Mouse (Mus musculus): ENCODE results near the gene Hoxb3.

Gene Hoxb3

GRCm38 (mm10) chr11:96302381-96303150, 20.6 kb upstream of the Hoxb3 start:
- no peak for DNase-seq (ENCODE audit: low read depth, low spot score)

GRCm38 (mm10) chr11:96303151-96304099, 19.7 kb upstream of the Hoxb3 start, which contains the start of gene Hoxb5:
Gene Hoxb5, plus strand, starts transcription at chr11:96303336.
- DNase-seq (ENCODE audit: low read depth, low spot score) = no peak

- DNase-seq (ENCODE audit: low read depth, low spot score) = no peak
Measured at GRCm38 (mm10) chr11:96304381-96305195, 18.5 kb upstream of the Hoxb3 start.

- no peak for DNase-seq (ENCODE audit: low read depth, low spot score)
Measured at GRCm38 (mm10) chr11:96305505-96306182, 17.5 kb upstream of the Hoxb3 start.

- DNase-seq (ENCODE audit: low read depth, low spot score) = no peak
Measured at GRCm38 (mm10) chr11:96306183-96306907, 16.8 kb upstream of the Hoxb3 start.

- no peak for DNase-seq (ENCODE audit: low read depth, low spot score)
Measured at GRCm38 (mm10) chr11:96306908-96307269, 16.2 kb upstream of the Hoxb3 start.

- no peak for DNase-seq (ENCODE audit: low read depth, low spot score)
Measured at GRCm38 (mm10) chr11:96308763-96309162, 14.4 kb upstream of the Hoxb3 start.

GRCm38 (mm10) chr11:96309288-96309687, 13.8 kb upstream of the Hoxb3 start:
- no peak for DNase-seq (ENCODE audit: low read depth, low spot score)

- no peak for DNase-seq (ENCODE audit: low read depth, low spot score)
Measured at GRCm38 (mm10) chr11:96310183-96310938, 12.8 kb upstream of the Hoxb3 start.

GRCm38 (mm10) chr11:96311097-96311496, 12.0 kb upstream of the Hoxb3 start:
- no peak for DNase-seq (ENCODE audit: low read depth, low spot score)

GRCm38 (mm10) chr11:96311520-96312417, 11.4 kb upstream of the Hoxb3 start:
- no peak for DNase-seq (ENCODE audit: low read depth, low spot score)

GRCm38 (mm10) chr11:96313134-96313533, 10.0 kb upstream of the Hoxb3 start:
- DNase-seq (ENCODE audit: low read depth, low spot score) = no peak

GRCm38 (mm10) chr11:96313806-96314428, 9.2 kb upstream of the Hoxb3 start:
- no peak for DNase-seq (ENCODE audit: low read depth, low spot score)

- no peak for DNase-seq (ENCODE audit: low read depth, low spot score)
Measured at GRCm38 (mm10) chr11:96314671-96315343, 8.3 kb upstream of the Hoxb3 start.

- DNase-seq (ENCODE audit: low read depth, low spot score) = no peak
Measured at GRCm38 (mm10) chr11:96315344-96315681, 7.8 kb upstream of the Hoxb3 start.

GRCm38 (mm10) chr11:96316696-96317607, 6.2 kb upstream of the Hoxb3 start:
- no peak for DNase-seq (ENCODE audit: low read depth, low spot score)

All from telencephalon, adult 2 months (tissue).